Mouse (Mus musculus): ENCODE data around the gene Bsnd. TPM values are rescaled to one million over a fixed set of nuclear protein-coding genes. Genes with fewer than 3 reads are reported as not detected.

Gene Bsnd
- polyA plus RNA-seq (2015; fragmentation: Nextera tagmentation; extraction: Ambion mirVana) = not detected in 2 replicates

DNA sequence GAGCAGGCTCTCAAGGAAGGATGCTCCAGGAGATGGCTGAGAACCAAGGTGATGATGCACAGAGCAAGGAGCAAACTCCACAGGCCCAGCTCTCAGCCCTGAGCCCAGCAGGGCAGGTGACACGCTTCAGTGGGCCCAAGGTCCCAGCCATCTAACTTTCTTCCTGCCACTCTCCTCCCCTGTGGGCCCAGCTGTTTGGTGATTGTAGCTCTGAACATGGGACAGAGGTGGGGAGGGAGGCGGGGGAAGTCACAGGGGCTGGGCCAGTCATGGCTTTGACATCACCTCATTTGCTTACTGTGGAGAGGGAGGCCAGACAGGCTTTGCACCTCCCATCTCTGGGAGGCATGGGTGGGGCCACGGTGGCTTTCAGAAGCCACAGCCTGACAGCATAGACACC lies at the start of gene Bsnd:
TSS of gene Bsnd (minus strand) at position 168 of the 400 bp plus-strand sequence.
- no peaks in the 10 kb centered on the region for H3K9me3 ChIP-seq (replicated peaks)
- no peak within 1 kb of the TSS for H3K4me3 ChIP-seq (replicated peaks)
- no peak within 1 kb of the TSS for H3K4me2 ChIP-seq
- no peaks in the 10 kb centered on the region for H3K36me3 ChIP-seq
- 67% methylated on average over 3 of the region's 3 CpGs for WGBS
- H3K27ac ChIP-seq (replicated peaks) = no peak within 1 kb of the TSS
- H3K27me3 ChIP-seq (replicated peaks) = no peaks in the 10 kb centered on the region
- ATAC-seq (ENCODE audit: low FRiP score) = no peak
- H3K4me1 ChIP-seq = no peaks in the 10 kb centered on the region
- no peak within 1 kb of the TSS for H3K9ac ChIP-seq (replicated peaks)

GRCm38 (mm10) chr4:106541491-106541890 lies 49.4 kb upstream of the Bsnd start:
- H3K27me3 ChIP-seq (replicated peaks) = no peaks in the 10 kb centered on the region
- H3K36me3 ChIP-seq = no peaks in the 10 kb centered on the region
- no peak overlapping the region for H3K4me3 ChIP-seq (replicated peaks)
- H3K4me1 ChIP-seq = no peaks in the 10 kb centered on the region
- H3K9me3 ChIP-seq (replicated peaks) = no peaks in the 10 kb centered on the region
- no peak overlapping the region for H3K9ac ChIP-seq (replicated peaks)
- H3K4me2 ChIP-seq = no peak overlapping the region
- no peak for ATAC-seq (ENCODE audit: low FRiP score)
- WGBS = 51% methylated on average over 3 of the region's 3 CpGs
- H3K27ac ChIP-seq (replicated peaks) = no peak overlapping the region

GRCm38 (mm10) chr4:106539756-106540155 lies 47.7 kb upstream of the Bsnd start:
- no peaks in the 10 kb centered on the region for H3K27me3 ChIP-seq (replicated peaks)
- H3K9ac ChIP-seq (replicated peaks) = no peak overlapping the region
- WGBS = 91% methylated on average over 5 of the region's 5 CpGs
- no peak overlapping the region for H3K27ac ChIP-seq (replicated peaks)
- no peaks in the 10 kb centered on the region for H3K9me3 ChIP-seq (replicated peaks)
- no peak overlapping the region for H3K4me2 ChIP-seq
- no peak for ATAC-seq (ENCODE audit: low FRiP score)
- no peaks in the 10 kb centered on the region for H3K4me1 ChIP-seq
- no peak overlapping the region for H3K4me3 ChIP-seq (replicated peaks)
- H3K36me3 ChIP-seq = no peaks in the 10 kb centered on the region

DNA sequence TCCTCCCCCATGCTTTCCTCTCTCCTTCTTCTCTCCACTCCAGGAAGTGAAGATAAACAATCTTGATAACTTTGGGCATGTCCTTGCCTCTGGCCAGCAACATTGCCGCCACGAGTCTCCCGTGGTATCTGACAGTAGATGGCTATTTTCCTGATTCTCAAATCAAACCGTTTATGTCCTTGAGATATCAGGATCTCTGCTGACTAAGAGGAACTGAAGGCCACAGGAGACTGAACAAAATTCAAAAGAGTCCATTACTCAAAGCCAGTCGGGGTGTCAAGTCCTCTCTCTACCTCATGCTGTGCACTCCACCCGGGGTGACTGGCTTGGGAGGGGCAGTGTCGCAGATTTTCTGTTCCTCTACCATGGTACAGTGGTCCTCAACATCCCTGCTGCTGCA lies 42.2 kb upstream of the Bsnd start:
- Histone ChIP-seq H3K4me3 (replicated peaks) (no peak overlapping the region), H3K27me3 (replicated peaks) (no peaks in the 10 kb centered on the region), H3K4me1 (no peaks in the 10 kb centered on the region), H3K9ac (replicated peaks) (no peak overlapping the region), H3K36me3 (no peaks in the 10 kb centered on the region), H3K4me2 (no peak overlapping the region), H3K9me3 (replicated peaks) (no peaks in the 10 kb centered on the region), H3K27ac (replicated peaks) (no peak overlapping the region)
- no peak for ATAC-seq (ENCODE audit: low FRiP score)
- 70% methylated on average over 7 of the region's 7 CpGs for WGBS

DNA sequence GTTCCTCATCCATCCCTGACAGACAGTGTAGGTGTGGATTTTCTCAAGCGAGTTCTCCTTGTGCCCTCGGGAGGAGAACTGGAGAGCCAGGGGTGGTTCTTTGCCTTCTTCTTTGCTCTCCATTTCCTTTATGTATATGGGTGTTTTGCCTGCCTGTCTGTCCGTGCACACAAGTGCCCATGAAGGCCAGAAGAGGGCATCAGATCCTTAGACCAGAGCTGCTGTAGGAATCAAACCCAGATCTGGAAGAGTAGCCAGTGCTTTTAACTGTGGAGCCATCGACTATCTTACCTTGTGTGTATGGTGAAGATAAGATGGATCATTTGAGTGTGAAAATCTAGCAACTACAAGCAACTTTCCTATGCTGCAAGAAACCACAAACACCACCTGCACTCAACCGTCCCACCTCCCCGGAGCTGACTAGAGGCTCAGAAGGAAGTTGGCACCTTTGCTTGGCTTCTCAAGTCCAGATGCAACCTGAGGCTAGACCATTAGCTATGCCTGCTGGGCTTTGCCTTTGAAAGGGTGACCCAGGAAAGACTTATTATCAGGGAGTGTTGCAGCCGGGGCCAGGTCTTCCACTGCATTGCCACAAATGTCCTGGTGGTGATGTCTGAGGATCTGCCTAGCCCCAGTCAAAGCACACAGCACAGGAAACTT lies 41.5 kb upstream of the Bsnd start:
- no peak overlapping the region for H3K9ac ChIP-seq (replicated peaks)
- H3K36me3 ChIP-seq = no peaks in the 10 kb centered on the region
- no peak overlapping the region for H3K4me3 ChIP-seq (replicated peaks)
- no peaks in the 10 kb centered on the region for H3K9me3 ChIP-seq (replicated peaks)
- no peak overlapping the region for H3K4me2 ChIP-seq
- ATAC-seq (ENCODE audit: low FRiP score) = no peak
- no peaks in the 10 kb centered on the region for H3K4me1 ChIP-seq
- no peak overlapping the region for H3K27ac ChIP-seq (replicated peaks)
- 65% methylated on average over 7 of the region's 7 CpGs for WGBS
- H3K27me3 ChIP-seq (replicated peaks) = no peaks in the 10 kb centered on the region

GRCm38 (mm10) chr4:106530113-106530482 lies 38.0 kb upstream of the Bsnd start:
- H3K4me1 ChIP-seq = no peaks in the 10 kb centered on the region
- H3K9ac ChIP-seq (replicated peaks) = no peak overlapping the region
- no peak overlapping the region for H3K27ac ChIP-seq (replicated peaks)
- H3K36me3 ChIP-seq = no peaks in the 10 kb centered on the region
- 72% methylated on average over 9 of the region's 9 CpGs for WGBS
- H3K9me3 ChIP-seq (replicated peaks) = no peaks in the 10 kb centered on the region
- H3K4me3 ChIP-seq (replicated peaks) = no peak overlapping the region
- ATAC-seq (ENCODE audit: low FRiP score) = peak; percentile 53
- H3K4me2 ChIP-seq = no peak overlapping the region
- H3K27me3 ChIP-seq (replicated peaks) = no peaks in the 10 kb centered on the region

GRCm38 (mm10) chr4:106529375-106530112 lies 37.5 kb upstream of the Bsnd start:
- no peaks in the 10 kb centered on the region for H3K36me3 ChIP-seq
- H3K27ac ChIP-seq (replicated peaks) = no peak overlapping the region
- peak overlapping the region; percentile 55 for H3K4me2 ChIP-seq
- whole genome bisulfite sequencing = 21% methylated on average over 17 of the region's 17 CpGs
- no peaks in the 10 kb centered on the region for H3K27me3 ChIP-seq (replicated peaks)
- H3K9ac ChIP-seq (replicated peaks) = no peak overlapping the region
- H3K9me3 ChIP-seq (replicated peaks) = no peaks in the 10 kb centered on the region
- H3K4me3 ChIP-seq (replicated peaks) = peak overlapping the region; percentile 25
- peak; percentile 88 for ATAC-seq (ENCODE audit: low FRiP score)
- no peaks in the 10 kb centered on the region for H3K4me1 ChIP-seq

DNA sequence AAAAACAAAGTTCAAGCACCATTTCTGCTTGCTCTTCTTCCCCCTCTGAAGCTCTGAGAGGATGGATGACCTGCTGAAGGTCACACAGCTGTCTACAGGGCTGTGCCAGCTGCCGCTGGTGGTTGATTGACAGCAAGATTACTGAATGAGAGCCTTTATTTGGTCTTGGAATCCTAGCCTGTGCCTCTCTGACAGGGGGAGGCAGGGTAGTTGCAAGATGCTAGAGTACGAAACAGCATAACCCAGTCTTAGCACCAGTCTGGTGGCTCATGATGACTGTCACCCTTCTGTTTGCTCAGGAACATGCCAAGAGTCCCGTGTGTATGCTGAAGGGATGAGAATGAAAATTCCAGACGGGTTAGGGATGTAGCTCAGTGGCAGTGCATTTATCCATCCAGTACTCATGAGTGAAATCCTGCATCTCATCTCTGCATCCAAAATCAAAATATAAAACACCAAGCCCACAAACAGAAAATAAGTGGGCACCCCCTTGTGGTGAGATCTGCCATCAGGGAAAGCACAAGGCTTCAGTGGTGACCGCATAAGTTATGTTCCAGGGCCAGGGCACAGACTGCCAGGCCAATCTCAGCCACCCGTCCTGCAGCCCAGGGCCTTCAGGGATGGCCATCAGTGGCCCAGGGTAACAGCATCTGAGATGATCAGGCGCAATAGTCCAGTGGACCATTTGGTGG lies 35.9 kb upstream of the Bsnd start:
- 78% methylated on average over 7 of the region's 7 CpGs for WGBS
- no peaks in the 10 kb centered on the region for H3K36me3 ChIP-seq
- no peak for ATAC-seq (ENCODE audit: low FRiP score)
- H3K27me3 ChIP-seq (replicated peaks) = no peaks in the 10 kb centered on the region
- H3K9ac ChIP-seq (replicated peaks) = no peak overlapping the region
- H3K4me1 ChIP-seq = no peaks in the 10 kb centered on the region
- no peak overlapping the region for H3K4me2 ChIP-seq
- H3K4me3 ChIP-seq (replicated peaks) = no peak overlapping the region
- H3K9me3 ChIP-seq (replicated peaks) = no peaks in the 10 kb centered on the region
- H3K27ac ChIP-seq (replicated peaks) = no peak overlapping the region

- H3K4me2 ChIP-seq = no peak overlapping the region
- 92% methylated on average over 2 of the region's 2 CpGs for WGBS
- H3K27ac ChIP-seq (replicated peaks) = no peak overlapping the region
- no peaks in the 10 kb centered on the region for H3K9me3 ChIP-seq (replicated peaks)
- H3K9ac ChIP-seq (replicated peaks) = no peak overlapping the region
- no peaks in the 10 kb centered on the region for H3K27me3 ChIP-seq (replicated peaks)
- no peak for ATAC-seq (ENCODE audit: low FRiP score)
- no peaks in the 10 kb centered on the region for H3K4me1 ChIP-seq
- H3K4me3 ChIP-seq (replicated peaks) = no peak overlapping the region
- no peaks in the 10 kb centered on the region for H3K36me3 ChIP-seq
Measured at GRCm38 (mm10) chr4:106525001-106525400, 32.9 kb upstream of the Bsnd start.

DNA sequence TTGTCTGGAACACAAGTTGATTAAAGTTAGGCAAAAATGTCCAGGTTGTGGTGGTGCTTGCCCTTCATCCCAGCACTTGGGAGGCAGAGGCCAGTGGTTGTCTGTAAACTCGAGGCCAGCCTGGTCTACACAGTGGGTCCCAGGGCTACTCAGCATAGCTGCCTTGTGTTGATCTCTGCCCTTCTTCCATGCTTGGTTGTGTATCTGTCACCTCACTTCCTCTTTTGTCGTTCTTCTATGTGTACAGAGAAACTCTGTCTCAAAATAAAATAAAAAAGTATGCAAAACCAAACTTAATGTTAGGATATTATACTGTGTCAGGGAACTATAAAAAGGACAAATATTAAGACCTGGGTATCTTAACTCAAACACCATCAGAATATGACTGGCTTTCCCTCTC lies 32.0 kb upstream of the Bsnd start:
- H3K4me2 ChIP-seq = no peak overlapping the region
- no peaks in the 10 kb centered on the region for H3K4me1 ChIP-seq
- H3K4me3 ChIP-seq (replicated peaks) = no peak overlapping the region
- H3K27me3 ChIP-seq (replicated peaks) = no peaks in the 10 kb centered on the region
- H3K9me3 ChIP-seq (replicated peaks) = no peaks in the 10 kb centered on the region
- no peak for ATAC-seq (ENCODE audit: low FRiP score)
- WGBS = 76% methylated on average over 2 of the region's 2 CpGs
- no peaks in the 10 kb centered on the region for H3K36me3 ChIP-seq
- no peak overlapping the region for H3K9ac ChIP-seq (replicated peaks)
- no peak overlapping the region for H3K27ac ChIP-seq (replicated peaks)

DNA sequence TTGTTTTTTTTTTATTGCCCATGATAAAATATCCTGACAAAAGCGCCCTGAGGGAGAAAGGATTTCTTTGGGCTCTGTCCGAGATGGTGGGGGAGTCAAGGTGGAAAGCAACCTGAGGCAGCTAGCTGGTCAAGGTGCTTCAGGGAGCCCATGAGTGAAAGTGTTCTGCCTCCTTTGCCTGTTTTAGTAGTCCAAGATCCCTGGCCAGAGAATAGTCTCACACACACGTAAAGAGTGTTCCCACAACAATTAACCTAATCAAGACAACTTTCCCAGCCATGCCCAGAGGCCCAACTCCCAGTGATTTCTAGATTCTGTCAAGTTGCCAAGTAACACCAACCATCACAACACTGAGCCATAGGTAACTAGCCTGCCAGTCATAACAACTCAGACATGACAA lies 30.5 kb upstream of the Bsnd start:
- Histone ChIP-seq H3K4me3 (replicated peaks) (no peak overlapping the region), H3K4me2 (no peak overlapping the region), H3K36me3 (no peaks in the 10 kb centered on the region), H3K4me1 (no peaks in the 10 kb centered on the region), H3K27ac (replicated peaks) (no peak overlapping the region), H3K9me3 (replicated peaks) (no peaks in the 10 kb centered on the region), H3K9ac (replicated peaks) (no peak overlapping the region), H3K27me3 (replicated peaks) (no peaks in the 10 kb centered on the region)
- ATAC-seq (ENCODE audit: low FRiP score) = no peak
- WGBS = 61% methylated on average over 3 of the region's 3 CpGs

DNA sequence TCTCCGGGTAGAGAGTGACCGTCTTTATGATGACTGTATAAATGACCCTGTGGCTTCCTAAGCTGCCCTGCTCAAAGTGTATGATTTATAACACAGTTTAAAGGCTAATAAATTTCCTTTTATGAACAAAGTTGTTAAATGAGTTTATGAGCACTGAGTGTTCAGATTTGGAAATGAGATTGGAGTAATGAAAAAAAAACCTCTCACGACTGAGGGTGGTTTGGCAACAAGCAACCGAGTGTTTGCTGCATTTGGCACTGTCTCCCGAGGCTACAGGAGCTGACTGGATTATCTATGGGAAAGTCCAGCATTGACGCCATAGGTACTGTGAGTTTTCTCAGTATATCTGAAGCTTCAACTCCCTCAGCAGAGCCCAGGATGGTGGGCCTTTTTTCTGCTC lies 22.5 kb upstream of the Bsnd start:
- H3K36me3 ChIP-seq = no peaks in the 10 kb centered on the region
- H3K9ac ChIP-seq (replicated peaks) = no peak overlapping the region
- H3K27ac ChIP-seq (replicated peaks) = no peak overlapping the region
- 47% methylated on average over 6 of the region's 6 CpGs for WGBS
- no peaks in the 10 kb centered on the region for H3K4me1 ChIP-seq
- no peak for ATAC-seq (ENCODE audit: low FRiP score)
- H3K9me3 ChIP-seq (replicated peaks) = no peaks in the 10 kb centered on the region
- H3K4me2 ChIP-seq = no peak overlapping the region
- no peak overlapping the region for H3K4me3 ChIP-seq (replicated peaks)
- H3K27me3 ChIP-seq (replicated peaks) = no peaks in the 10 kb centered on the region

All from neural tube, embryonic 15.5 days (tissue).